Mouse (Mus musculus): ENCODE measurements around the gene Rbpjl. TPM values are rescaled to one million over a fixed set of nuclear protein-coding genes. Genes with fewer than 3 reads are reported as not detected.

Rbpjl gene
- polyA plus RNA-seq, 1 experiment, result 86.8 TPM

DNA sequence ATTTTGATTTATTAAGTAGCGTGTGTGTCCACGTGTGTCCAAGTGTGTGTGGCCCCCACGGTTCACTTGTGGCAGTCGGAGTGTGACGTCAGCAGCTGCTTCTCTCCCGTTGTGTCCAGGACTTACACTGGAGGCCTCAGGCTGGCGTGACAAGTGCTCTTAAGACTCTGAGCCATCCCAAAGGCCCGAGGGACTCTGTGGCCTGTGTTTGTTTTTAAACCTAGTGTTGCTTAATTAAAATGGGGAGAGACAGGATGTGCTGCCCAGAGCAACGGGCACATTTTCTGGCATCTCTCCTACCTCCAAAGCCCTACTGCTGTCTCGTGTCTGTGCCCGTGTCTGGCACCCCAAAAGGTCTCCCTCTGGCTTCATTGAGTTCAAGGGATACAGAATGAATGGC is 20.5 kb downstream of the Rbpjl start:
- 65% methylated on average over 11 of the region's 11 CpGs for WGBS
- no peak for DNase-seq
- Histone ChIP-seq H3K4me1 (ENCODE audit: control insufficient read depth, insufficient read depth, low read length) (no peaks in the 10 kb centered on the region), H3K4me3 (replicated peaks; ENCODE audit: extremely low read depth, low read depth, low read length) (no peak overlapping the region)
- TF ChIP-seq CTCF (IDR thresholded peaks at IDR 0.05; ENCODE audit: insufficient read depth, low read length), result no peak
- TF ChIP-seq POLR2A (IDR thresholded peaks at IDR 0.05; ENCODE audit: borderline replicate concordance, extremely low read depth, low read depth, low read length), result no peak

DNA sequence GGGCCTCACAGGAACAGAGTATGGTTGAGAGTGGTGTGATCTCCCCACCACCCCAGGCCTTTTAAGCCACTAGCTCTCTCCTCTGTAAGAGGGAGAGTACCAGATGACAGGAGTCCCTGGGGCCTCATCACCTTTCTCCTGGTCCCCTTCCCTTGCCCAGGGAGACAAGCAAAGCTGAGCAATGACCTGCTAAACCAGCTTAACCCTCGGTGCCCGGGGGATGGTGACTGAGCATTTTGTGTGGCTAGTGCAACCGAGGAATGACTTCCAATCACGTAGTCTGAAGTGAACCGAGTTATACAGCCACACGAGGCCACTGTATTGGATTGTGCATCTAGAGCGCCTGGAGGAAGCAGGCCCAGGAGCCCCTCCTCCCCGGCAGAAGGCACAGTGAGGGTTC is 21.5 kb downstream of the Rbpjl start:
- no peak for DNase-seq
- H3K4me1 ChIP-seq (ENCODE audit: control insufficient read depth, insufficient read depth, low read length), result no peaks in the 10 kb centered on the region
- TF ChIP-seq POLR2A (IDR thresholded peaks at IDR 0.05; ENCODE audit: borderline replicate concordance, extremely low read depth, low read depth, low read length) (no peak), CTCF (IDR thresholded peaks at IDR 0.05; ENCODE audit: insufficient read depth, low read length) (no peak)
- H3K4me3 ChIP-seq (replicated peaks; ENCODE audit: extremely low read depth, low read depth, low read length), result no peak overlapping the region
- WGBS, result 91% methylated on average over 8 of the region's 8 CpGs

DNA sequence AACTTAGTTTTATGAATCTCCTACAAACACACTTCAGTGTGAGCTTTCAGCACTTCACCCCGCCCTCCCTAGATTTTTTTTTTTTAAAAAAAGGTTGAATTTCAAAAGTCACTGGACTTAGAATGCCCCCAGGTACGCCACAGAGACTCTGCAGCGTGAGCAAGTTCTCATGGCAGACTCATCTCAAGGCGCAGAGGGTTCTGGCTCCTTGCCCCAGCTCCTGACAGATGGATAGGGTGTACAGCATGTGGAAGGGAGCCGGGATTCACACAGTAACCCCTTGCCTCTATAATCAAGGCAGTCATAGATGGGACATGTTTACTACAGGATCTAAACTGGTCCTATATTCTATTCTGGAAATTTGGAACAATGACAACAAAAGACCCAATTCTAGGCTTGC is 22.5 kb downstream of the Rbpjl start:
- no peak for DNase-seq
- no peak for TF ChIP-seq CTCF (IDR thresholded peaks at IDR 0.05; ENCODE audit: insufficient read depth, low read length)
- no peak for TF ChIP-seq POLR2A (IDR thresholded peaks at IDR 0.05; ENCODE audit: borderline replicate concordance, extremely low read depth, low read depth, low read length)
- WGBS, result 83% methylated on average over 5 of the region's 5 CpGs
- no peak overlapping the region for H3K4me3 ChIP-seq (replicated peaks; ENCODE audit: extremely low read depth, low read depth, low read length)
- H3K4me1 ChIP-seq (ENCODE audit: control insufficient read depth, insufficient read depth, low read length), result peaks cover under 1% of the 10 kb centered on the region; the same call in 1 of the 2 replicates

DNA sequence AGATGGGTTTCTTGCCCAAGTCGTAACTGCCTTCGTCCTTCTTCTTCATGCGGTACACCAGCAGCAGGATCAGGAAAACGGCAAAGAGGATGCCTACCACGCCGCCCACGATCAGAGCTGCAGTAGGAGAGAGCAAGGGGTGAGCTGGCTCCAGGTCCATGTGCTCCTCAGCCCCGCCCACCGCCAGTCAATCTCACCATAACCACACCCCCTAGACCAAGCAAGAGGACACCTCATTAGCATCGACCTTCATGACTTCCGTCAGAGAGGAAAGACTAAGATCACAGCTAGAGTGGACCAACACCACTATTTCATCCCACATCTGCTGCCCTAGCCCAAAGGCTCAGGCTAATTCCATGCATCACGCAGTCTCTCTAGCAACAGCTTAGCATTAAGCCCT is 23.2 kb downstream of the Rbpjl start:
- TF ChIP-seq POLR2A (IDR thresholded peaks at IDR 0.05; ENCODE audit: borderline replicate concordance, extremely low read depth, low read depth, low read length) (no peak), CTCF (IDR thresholded peaks at IDR 0.05; ENCODE audit: insufficient read depth, low read length) (no peak)
- Histone ChIP-seq H3K4me3 (replicated peaks; ENCODE audit: extremely low read depth, low read depth, low read length) (no peak overlapping the region), H3K4me1 (ENCODE audit: control insufficient read depth, insufficient read depth, low read length) (peaks cover 3% of the 10 kb centered on the region; the same call in 1 of the 2 replicates)
- WGBS, result 48% methylated on average over 12 of the region's 12 CpGs
- DNase-seq, result no peak

DNA sequence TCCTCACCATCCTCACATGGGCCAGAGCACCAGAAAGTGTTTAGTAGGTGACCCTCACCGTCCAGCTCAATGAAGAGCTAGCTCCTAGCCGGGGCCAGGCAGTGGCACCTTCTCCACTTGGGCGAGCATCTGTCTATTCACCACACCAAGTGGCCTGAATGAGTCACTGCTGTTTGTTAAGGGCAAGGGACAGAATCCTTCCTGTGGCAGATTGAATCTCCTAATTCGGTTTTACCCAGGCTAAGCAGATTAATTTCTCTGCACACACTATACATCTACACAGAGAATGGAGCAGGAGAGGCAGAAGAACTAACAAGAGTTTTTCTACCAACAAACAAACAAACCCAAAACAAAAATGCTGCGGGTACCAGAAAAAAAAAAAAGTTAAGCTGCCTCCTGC is 24.0 kb downstream of the Rbpjl start:
- 73% methylated on average over 5 of the region's 5 CpGs for WGBS
- H3K4me1 ChIP-seq (ENCODE audit: control insufficient read depth, insufficient read depth, low read length), result peaks cover 5% of the 10 kb centered on the region; the same call in 1 of the 2 replicates
- TF ChIP-seq CTCF (IDR thresholded peaks at IDR 0.05; ENCODE audit: insufficient read depth, low read length), result no peak
- H3K4me3 ChIP-seq (replicated peaks; ENCODE audit: extremely low read depth, low read depth, low read length), result no peak overlapping the region
- DNase-seq, result no peak

DNA sequence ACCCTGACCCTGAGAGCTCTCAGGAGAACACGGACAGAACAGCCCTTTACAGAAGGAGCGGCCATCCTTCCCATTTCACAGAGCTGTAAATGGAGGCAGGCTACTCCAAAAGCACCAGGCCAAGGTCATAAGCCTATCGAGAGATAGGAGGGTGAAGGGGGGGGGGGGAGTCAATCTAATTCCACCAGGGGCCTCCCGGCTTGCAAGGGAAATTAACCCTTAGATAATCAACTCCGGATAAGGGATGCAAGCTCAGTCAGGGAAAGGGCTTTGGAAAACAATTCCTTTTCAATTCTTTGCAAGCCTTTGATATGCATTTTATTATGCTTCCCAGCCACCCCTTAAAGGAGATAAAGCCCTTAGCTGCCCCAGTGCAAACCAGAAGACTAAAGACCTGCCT is 25.5 kb downstream of the Rbpjl start:
- DNase-seq, result no peak
- WGBS, result 61% methylated on average over 5 of the region's 5 CpGs
- TF ChIP-seq POLR2A (IDR thresholded peaks at IDR 0.05; ENCODE audit: borderline replicate concordance, extremely low read depth, low read depth, low read length), result no peak
- Histone ChIP-seq H3K4me3 (replicated peaks; ENCODE audit: extremely low read depth, low read depth, low read length) (no peak overlapping the region), H3K4me1 (ENCODE audit: control insufficient read depth, insufficient read depth, low read length) (peaks cover 18% of the 10 kb centered on the region)

DNA sequence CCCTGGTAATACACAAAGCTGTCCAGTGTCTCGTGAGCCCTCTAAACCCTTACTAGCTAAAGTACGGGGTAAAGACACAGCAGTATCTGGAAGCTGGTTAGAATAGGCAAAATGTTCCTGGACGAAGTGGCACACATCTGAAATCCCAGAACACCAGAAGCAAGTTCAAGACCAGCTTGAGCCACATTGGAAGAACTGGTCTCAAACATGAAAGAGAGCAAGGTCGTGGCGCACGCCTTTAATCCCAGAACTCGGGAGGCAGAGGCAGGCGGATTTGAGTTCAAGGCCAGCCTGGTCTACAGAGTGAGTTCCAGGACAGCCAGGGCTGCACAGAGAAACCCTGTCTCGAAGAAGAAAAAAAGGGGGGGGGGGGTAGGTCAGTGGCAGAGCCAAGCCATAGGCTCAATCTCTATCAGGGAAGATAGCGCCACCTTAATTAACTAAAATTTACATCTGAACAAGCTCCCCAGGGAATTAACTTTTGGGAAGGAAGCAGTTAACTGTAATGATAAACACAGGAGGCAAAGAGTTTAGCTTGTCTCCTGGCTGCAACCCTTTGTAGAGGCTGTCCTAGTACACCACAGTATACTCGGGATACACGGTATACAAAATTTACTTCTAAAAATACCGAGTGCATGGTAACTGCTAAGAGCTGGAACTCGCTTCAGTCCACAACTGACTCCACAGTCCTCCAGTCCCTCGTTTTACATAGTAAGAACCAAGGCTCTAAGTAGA is 27.1 kb downstream of the Rbpjl start:
- DNase-seq, result no peak
- peaks cover 19% of the 10 kb centered on the region for H3K4me1 ChIP-seq (ENCODE audit: control insufficient read depth, insufficient read depth, low read length)
- TF ChIP-seq CTCF (IDR thresholded peaks at IDR 0.05; ENCODE audit: insufficient read depth, low read length), result no peak
- no peak overlapping the region for H3K4me3 ChIP-seq (replicated peaks; ENCODE audit: extremely low read depth, low read depth, low read length)
- WGBS, result 65% methylated on average over 15 of the region's 15 CpGs

DNA sequence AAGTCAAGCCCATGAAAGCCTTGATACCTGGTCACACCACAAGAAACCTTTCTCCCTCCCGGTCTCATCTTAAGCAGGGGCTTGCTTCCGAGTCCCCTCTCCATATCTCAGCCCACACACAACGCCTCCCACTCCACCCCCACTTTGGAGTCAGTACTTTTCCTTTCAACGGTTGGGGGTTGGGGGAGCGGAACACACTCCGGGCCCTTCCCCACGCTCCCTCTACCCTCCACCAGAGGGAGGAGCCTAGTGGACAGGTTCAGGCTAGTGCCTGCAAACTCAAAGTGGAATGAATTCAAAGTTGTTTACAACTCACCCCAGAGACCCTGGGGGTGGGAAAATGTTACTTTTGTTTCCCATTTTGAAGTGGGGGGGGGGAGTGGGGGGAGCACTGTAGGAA is 27.8 kb downstream of the Rbpjl start:
- WGBS, result 39% methylated on average over 7 of the region's 7 CpGs
- DNase-seq, result no peak
- TF ChIP-seq POLR2A (IDR thresholded peaks at IDR 0.05; ENCODE audit: borderline replicate concordance, extremely low read depth, low read depth, low read length) (no peak), CTCF (IDR thresholded peaks at IDR 0.05; ENCODE audit: insufficient read depth, low read length) (0 out of 2 replicates have a peak, but pooled peaks have one; percentile 4)
- Histone ChIP-seq H3K4me3 (replicated peaks; ENCODE audit: extremely low read depth, low read depth, low read length) (no peak overlapping the region), H3K4me1 (ENCODE audit: control insufficient read depth, insufficient read depth, low read length) (peaks cover 21% of the 10 kb centered on the region)

DNA sequence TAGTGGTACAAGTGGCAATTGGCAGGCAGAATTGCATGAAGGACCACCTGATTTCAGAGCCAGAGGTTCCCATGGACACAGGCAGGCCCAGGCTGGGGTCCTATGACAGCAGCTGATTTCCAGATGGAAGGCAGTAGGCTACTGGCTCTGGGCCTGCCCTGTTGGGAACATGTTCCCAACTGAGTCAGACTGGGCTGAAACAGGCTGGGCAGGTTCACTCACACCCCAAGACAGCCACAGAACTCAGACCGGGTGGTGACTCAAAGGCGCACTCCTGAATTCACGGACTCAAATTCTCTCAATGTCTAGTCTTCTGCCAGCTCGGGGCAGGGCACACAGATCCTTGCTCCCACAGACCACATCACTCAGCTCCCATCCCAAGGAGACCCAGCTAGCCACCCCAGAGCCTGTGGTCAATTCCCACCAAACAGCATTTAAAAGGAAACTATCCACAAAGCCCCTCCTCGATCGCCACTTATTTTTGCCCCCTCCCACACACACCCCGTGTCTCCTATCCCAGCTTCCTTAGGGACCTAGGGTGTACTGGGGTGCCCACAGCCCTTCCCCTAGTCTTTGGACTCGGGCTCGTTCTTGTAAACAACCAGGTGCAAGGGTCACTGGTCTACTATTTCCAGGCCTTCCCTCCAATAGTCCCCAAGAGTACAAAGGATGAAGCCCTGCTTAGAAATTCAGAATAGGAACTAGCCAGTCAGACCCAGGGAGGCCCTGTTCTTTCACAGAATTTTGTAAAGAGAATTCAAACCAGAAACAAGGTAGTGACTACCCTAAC is 28.9 kb downstream of the Rbpjl start:
- no peak for DNase-seq
- no peak overlapping the region for H3K4me3 ChIP-seq (replicated peaks; ENCODE audit: extremely low read depth, low read depth, low read length)
- peaks cover 21% of the 10 kb centered on the region for H3K4me1 ChIP-seq (ENCODE audit: control insufficient read depth, insufficient read depth, low read length)
- TF ChIP-seq CTCF (IDR thresholded peaks at IDR 0.05; ENCODE audit: insufficient read depth, low read length) (no peak), POLR2A (IDR thresholded peaks at IDR 0.05; ENCODE audit: borderline replicate concordance, extremely low read depth, low read depth, low read length) (no peak)
- 51% methylated on average over 9 of the region's 9 CpGs for WGBS

Data from lung, adult 2 months (tissue).